Mouse (Mus musculus): Measurements from ENCODE around the gene Dot1l. TPM values are rescaled to one million over a fixed set of nuclear protein-coding genes. Genes with fewer than 3 reads are reported as not detected.
A peak's percentile ranks its signal among the peaks of the same experiment; 100 is the strongest.
"Not testable (repeated sequence)": the region's sequence is repeated elsewhere in the genome, so short reads cannot be mapped to it uniquely, and the experiment has no call there.

The Dot1l gene
- polyA plus RNA-seq, 1 experiment: 46.2 TPM

DNA sequence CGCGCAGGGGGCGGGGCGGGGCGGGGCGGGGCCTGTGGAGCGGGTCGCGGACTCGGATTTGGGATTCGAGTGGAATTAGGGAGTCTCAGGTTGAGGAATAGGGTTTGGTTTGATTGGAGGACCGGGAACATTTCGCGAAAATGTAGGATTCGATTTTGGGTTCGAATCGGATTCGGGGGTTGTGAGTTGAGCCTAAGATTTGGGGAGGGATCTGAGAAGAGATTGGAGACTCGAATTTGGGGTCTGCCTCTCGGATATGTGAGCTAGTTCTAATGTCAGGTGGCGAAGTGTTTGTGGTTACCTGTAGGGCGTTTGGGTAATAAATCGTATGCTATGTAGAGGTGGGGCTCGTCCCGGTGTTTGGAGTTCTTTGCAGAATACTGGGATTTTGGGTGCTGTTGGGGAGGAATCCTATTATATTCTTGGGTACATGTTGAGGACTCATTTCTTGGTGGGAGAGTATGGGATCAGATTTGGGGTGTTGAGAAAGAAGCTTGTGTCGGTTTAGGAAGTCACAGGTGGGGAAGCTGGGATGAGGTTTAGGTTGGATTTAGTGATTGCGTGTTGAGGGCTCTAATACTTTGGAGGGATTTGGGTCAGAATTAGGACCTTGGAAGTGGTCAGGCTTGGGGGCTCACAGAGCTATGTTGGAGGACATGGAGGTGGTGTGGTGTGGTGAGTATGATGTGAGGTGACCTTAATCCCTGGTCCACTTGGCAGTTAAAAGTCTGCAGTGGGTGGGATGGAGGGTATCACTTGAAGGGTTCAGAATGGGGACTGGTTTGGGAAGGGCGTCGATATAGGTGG lies 72.3 kb downstream of the Dot1l start:
- DNase-seq (ENCODE audit: low read depth in 1 of 2, low spot score in 2 of 2): no peak
- H3K36me3 ChIP-seq (ENCODE audit: control insufficient read depth, insufficient read depth, low read length): peaks cover 15% of the 10 kb centered on the region
- H3K4me1 ChIP-seq (ENCODE audit: control insufficient read depth, insufficient read depth, insufficient read length): peaks cover 14% of the 10 kb centered on the region; the same call in 1 of the 2 replicates
- no peaks in the 10 kb centered on the region for H3K27me3 ChIP-seq (ENCODE audit: control insufficient read depth, insufficient read depth, low read length)
- TF ChIP-seq POLR2A (IDR thresholded peaks at IDR 0.05; ENCODE audit: low read depth, low read length): no peak
- no peak for TF ChIP-seq CTCF (IDR thresholded peaks at IDR 0.05; ENCODE audit: extremely low read depth, insufficient read depth, insufficient read length, insufficient replicate concordance)
- H3K27ac ChIP-seq (ENCODE audit: insufficient read depth, low read length): no peak overlapping the region; the same call in 1 of the 2 replicates
- 3% methylated on average over 29 of the region's 29 CpGs for WGBS
- H3K4me3 ChIP-seq (ENCODE audit: extremely low read depth, insufficient read depth, insufficient read length): peak overlapping the region; percentile 91

DNA sequence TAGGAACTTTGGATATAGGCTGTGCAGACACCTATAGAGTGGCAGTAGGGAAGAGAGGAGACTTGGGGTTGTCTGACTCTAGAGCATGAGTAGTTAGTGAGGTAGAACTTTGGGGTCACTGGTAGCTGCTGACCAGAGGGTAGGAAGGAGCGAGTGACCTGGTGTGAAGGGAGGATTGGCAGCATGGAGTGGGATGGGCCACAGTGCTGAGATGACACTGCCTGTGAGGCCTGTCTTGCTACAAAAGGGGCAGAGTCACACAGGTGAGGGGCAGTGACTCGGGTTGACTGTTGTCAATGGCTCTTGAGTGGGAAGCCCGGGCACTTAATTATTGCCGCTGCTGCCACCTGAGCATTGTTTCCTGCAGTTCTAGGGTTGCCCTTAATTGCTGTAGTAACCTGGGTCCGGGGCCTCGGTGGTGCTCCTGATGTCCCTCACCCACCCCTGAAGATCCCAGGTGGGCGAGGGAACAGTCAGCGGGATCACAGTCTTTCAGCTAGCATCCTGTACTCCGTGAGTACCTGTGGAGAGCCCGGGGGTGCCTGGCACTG lies 72.9 kb downstream of the Dot1l start:
- H3K4me1 ChIP-seq (ENCODE audit: control insufficient read depth, insufficient read depth, insufficient read length): peaks cover 14% of the 10 kb centered on the region; the same call in 1 of the 2 replicates
- H3K27me3 ChIP-seq (ENCODE audit: control insufficient read depth, insufficient read depth, low read length): no peaks in the 10 kb centered on the region
- 56% methylated on average over 10 of the region's 10 CpGs for WGBS

DNA sequence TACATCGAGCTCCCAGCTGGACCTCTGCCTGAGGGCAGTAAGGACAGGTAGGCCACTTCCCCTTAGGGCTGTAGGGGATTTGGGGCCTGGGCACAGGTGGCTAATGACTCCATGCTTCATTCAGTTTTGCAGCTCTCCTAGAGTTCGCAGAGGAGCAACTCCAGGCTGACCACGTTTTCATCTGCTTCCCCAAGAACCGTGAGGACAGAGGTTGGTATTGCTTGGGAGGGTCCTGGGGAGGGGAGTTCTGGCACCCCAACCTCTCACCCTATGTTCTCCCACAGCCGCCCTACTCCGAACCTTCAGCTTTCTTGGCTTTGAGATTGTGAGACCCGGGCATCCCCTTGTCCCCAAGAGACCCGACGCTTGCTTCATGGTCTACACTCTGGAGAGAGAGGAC lies 73.6 kb downstream of the Dot1l start:
- not testable (repeated sequence) for DNase-seq (ENCODE audit: low read depth in 1 of 2, low spot score in 2 of 2); H3K27me3 ChIP-seq (ENCODE audit: control insufficient read depth, insufficient read depth, low read length); H3K27ac ChIP-seq (ENCODE audit: insufficient read depth, low read length); H3K4me3 ChIP-seq (ENCODE audit: extremely low read depth, insufficient read depth, insufficient read length)
- 77% methylated on average over 8 of the region's 9 CpGs for WGBS
- peaks cover 15% of the 10 kb centered on the region for H3K36me3 ChIP-seq (ENCODE audit: control insufficient read depth, insufficient read depth, low read length)
- peaks cover 13% of the 10 kb centered on the region; the same call in 1 of the 2 replicates for H3K4me1 ChIP-seq (ENCODE audit: control insufficient read depth, insufficient read depth, insufficient read length)

More for the DNA sequence above, 72.9 kb downstream of the Dot1l start:
- H3K4me3 ChIP-seq (ENCODE audit: extremely low read depth, insufficient read depth, insufficient read length): peak overlapping the region; percentile 91; the same call in 1 of the 2 replicates
- H3K27ac ChIP-seq (ENCODE audit: insufficient read depth, low read length): no peak overlapping the region
- TF ChIP-seq POLR2A (IDR thresholded peaks at IDR 0.05; ENCODE audit: low read depth, low read length) (no peak), CTCF (IDR thresholded peaks at IDR 0.05; ENCODE audit: extremely low read depth, insufficient read depth, insufficient read length, insufficient replicate concordance) (no peak)
- H3K36me3 ChIP-seq (ENCODE audit: control insufficient read depth, insufficient read depth, low read length): peaks cover 15% of the 10 kb centered on the region
- DNase-seq (ENCODE audit: low read depth in 1 of 2, low spot score in 2 of 2): no peak

DNA sequence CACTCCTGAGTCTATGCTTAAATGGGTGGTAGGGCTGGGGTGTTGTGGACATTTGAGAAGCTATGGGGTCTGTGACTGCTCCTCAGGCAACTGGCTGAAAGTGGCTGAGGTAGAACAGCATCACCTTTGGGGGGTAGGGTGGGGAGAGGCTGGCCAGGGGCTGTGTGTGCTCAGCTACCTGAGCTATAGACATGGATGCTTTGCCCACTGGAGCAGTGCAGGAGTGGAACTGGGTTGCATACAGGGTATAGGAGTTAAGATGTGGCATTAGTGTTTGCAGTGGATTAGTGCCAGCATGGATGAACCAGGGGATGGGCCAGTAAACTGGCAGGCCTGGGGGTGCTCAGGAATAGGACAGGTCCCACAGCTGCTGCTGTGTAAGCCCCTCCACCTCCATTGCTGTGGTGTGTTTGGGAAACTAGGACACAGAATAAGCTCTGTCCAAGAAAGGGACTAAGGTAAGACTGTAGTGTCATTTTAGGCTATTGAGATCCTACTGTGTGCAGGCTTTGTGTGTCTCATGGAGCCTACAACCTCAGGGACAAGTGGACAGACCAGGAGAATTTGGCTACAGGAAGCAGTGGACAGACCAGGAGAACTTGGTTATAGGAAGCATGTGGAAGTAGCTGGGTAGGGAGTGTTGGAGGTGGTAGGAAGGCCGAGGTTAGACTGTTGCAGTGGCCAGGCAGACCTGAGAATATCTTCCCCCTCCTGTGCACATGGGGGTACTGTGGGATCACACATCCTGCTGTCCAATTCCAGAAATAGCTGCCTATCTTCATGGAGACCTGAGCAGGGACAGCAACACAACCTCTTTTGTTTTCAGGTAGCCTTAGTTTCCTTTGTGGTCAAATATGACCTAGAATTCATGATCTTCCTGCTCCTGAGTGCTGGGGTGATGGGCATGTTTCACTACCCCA lies 74.6 kb downstream of the Dot1l start:
- H3K27ac ChIP-seq (ENCODE audit: insufficient read depth, low read length): no peak overlapping the region
- no peak for TF ChIP-seq CTCF (IDR thresholded peaks at IDR 0.05; ENCODE audit: extremely low read depth, insufficient read depth, insufficient read length, insufficient replicate concordance)
- TF ChIP-seq POLR2A (IDR thresholded peaks at IDR 0.05; ENCODE audit: low read depth, low read length): no peak
- 64% methylated on average over 1 of the region's 1 CpGs for WGBS
- H3K4me1 ChIP-seq (ENCODE audit: control insufficient read depth, insufficient read depth, insufficient read length): peaks cover 4% of the 10 kb centered on the region
- DNase-seq (ENCODE audit: low read depth in 1 of 2, low spot score in 2 of 2): no peak
- no peak overlapping the region for H3K4me3 ChIP-seq (ENCODE audit: extremely low read depth, insufficient read depth, insufficient read length)
- peaks cover 15% of the 10 kb centered on the region for H3K36me3 ChIP-seq (ENCODE audit: control insufficient read depth, insufficient read depth, low read length)
- no peaks in the 10 kb centered on the region for H3K27me3 ChIP-seq (ENCODE audit: control insufficient read depth, insufficient read depth, low read length)

DNA sequence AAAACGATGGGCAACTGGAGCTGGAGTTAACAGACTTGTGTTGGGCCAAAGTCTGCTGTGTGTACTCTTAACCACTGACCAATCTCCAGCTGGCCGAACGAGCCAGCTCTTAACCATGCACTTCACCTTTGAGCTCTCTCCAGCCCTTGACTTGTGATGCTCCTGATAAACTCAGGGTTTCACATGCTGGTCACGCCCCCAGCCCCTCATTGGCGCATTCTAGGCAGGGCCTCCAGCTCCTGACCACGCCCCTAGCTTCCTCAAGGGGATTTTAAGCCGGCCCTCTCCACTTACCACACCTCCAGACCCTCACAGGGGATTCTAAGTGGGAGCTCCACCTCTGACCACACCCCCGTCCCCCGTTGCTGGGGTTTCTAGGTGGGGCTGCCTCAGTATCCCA lies 76.1 kb downstream of the Dot1l start:
- no peak overlapping the region for H3K27ac ChIP-seq (ENCODE audit: insufficient read depth, low read length)
- peak in 1 of 2 experiments; percentile 45 for DNase-seq (ENCODE audit: low read depth in 1 of 2, low spot score in 2 of 2)

DNA sequence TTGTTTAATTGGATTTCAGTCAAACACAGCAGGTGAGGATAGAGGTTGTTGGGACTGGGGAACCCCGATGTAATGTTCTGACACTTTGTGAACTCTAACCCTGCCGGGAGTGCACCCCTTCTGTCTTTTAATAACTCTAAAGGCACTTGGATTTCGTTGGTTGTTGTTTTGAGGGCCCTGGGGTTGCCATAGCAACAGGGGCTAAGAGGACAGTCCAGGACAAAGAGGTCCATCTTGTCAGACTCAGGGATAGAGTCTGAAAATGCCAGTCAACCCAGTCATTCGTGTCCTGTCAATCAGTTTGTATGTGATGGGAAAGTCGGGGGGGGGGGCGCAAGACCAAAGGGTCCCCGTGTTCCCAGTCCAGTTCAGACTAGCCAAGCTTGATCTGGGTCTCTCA lies 77.8 kb downstream of the Dot1l start:
- H3K36me3 ChIP-seq (ENCODE audit: control insufficient read depth, insufficient read depth, low read length): peaks cover 15% of the 10 kb centered on the region
- no peak for TF ChIP-seq CTCF (IDR thresholded peaks at IDR 0.05; ENCODE audit: extremely low read depth, insufficient read depth, insufficient read length, insufficient replicate concordance)
- TF ChIP-seq POLR2A (IDR thresholded peaks at IDR 0.05; ENCODE audit: low read depth, low read length): no peak
- DNase-seq (ENCODE audit: low read depth in 1 of 2, low spot score in 2 of 2): no peak
- 86% methylated on average over 7 of the region's 7 CpGs for WGBS
- no peaks in the 10 kb centered on the region for H3K27me3 ChIP-seq (ENCODE audit: control insufficient read depth, insufficient read depth, low read length)
- H3K4me1 ChIP-seq (ENCODE audit: control insufficient read depth, insufficient read depth, insufficient read length): peaks cover 2% of the 10 kb centered on the region
- H3K4me3 ChIP-seq (ENCODE audit: extremely low read depth, insufficient read depth, insufficient read length): no peak overlapping the region
- no peak overlapping the region for H3K27ac ChIP-seq (ENCODE audit: insufficient read depth, low read length)

More for the DNA sequence above, 76.1 kb downstream of the Dot1l start:
- WGBS: 18% methylated on average over 9 of the region's 9 CpGs
- TF ChIP-seq POLR2A (IDR thresholded peaks at IDR 0.05; ENCODE audit: low read depth, low read length) (no peak), CTCF (IDR thresholded peaks at IDR 0.05; ENCODE audit: extremely low read depth, insufficient read depth, insufficient read length, insufficient replicate concordance) (no peak)
- Histone ChIP-seq H3K4me1 (ENCODE audit: control insufficient read depth, insufficient read depth, insufficient read length) (peaks cover 3% of the 10 kb centered on the region), H3K36me3 (ENCODE audit: control insufficient read depth, insufficient read depth, low read length) (peaks cover 15% of the 10 kb centered on the region), H3K27me3 (ENCODE audit: control insufficient read depth, insufficient read depth, low read length) (no peaks in the 10 kb centered on the region), H3K4me3 (ENCODE audit: extremely low read depth, insufficient read depth, insufficient read length) (no peak overlapping the region)

Measured in spleen, adult 2 months (tissue).